Mouse (Mus musculus) gonadal fat pad, adult 2 months (tissue): ENCODE measurements around the gene Gstm5. TPM values are rescaled to one million over a fixed set of nuclear protein-coding genes. Genes with fewer than 3 reads are reported as not detected.
"Not testable (repeated sequence)": the region's sequence is repeated elsewhere in the genome, so short reads cannot be mapped to it uniquely, and the experiment has no call there.

Experiments
- DNase-seq: peaks from one replicate; pipeline ENCODE4 v3.0.0-alpha.2; 2012; ENCODE audit warnings: low read depth
- polyA plus RNA-seq: library from polyadenylated mRNA; depleted of rRNA; stranded (reverse); fragments of >200 nt; gene quantifications from 2 replicates; pipeline ENCODE4 v1.2.3, GENCODE M21; 2012; rRNA removed

Gene Gstm5
- 163 and 175 TPM in 2 replicates for polyA plus RNA-seq

- no peak for DNase-seq
Observed at GRCm38 (mm10) chr3:107895720-107896569, at the start of gene Gstm5. Gstm5 (plus strand) TSS chr3:107895821.

DNA sequence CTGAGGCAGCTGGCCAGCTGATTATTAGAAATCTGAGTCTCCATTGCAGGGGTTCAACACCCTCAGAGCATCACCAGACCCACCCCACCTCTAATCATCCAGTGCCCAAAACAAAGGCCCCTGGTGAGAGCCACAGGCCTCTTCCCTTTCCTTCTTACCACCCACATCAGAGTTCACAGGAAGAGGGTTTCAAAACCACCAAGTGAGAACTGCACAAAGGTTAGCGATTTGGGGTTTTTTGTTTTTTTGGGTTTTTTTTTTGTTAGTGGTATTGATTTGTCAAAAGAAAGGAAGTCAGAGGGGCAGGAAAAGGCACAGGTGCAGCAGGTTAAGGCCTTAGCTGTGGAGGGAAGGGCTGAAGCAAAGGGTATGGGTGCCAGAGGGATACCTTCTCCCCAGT lies 49.4 kb upstream of the Gstm5 start:
- DNase-seq, result no peak

DNA sequence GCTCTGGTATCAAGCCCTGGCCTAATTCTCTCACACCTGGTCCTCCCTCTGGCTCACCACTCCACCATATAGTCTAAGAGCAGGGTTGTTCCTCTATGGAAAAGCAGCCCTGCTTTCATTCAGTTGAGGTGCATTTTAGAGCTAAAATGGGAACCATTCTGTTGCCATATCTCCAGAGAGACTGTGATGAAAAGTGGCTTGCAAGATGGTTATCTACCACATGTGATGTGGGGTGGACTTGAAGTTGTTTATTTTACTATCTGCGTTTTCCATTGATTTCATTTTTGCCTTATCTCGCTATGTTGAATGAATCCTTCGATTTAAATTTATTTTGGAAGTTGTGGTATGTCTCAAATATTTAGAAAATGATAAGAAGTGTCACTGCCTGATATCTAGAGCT lies 48.8 kb upstream of the Gstm5 start:
- no peak for DNase-seq

GRCm38 (mm10) chr3:107848126-107848525 lies 47.5 kb upstream of the Gstm5 start:
- no peak for DNase-seq

DNA sequence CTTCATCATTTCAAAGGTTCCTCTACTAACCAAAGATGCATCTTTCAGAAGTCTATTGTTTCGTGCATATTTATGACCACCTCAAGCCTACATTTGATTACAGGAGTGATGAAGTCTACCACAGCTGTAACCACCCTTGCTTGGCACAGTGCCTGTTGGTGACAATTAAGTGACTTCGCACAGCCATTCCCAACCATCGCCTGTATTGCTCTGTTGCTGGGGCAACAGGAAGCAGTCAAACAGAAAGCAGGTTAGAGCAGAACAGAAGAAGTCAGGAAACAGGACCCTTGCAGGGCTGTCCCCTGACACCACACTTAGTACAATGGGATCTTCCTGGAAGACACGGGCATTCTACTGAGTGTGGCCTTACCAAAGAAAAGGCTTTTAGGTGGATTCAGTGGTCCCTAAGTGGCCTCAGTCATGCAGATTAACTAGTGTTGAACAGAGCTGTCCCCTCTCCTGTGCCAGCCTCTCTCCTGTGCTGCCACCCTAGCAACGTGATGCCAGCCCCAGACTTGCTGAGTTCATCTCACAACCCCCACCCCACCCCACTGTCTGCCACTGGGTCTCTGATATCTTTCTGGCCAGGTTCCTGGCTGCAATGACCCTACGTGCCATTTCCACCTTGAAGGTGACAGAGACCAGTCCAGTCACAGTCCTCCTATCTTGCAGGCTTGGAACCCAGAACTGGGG lies 46.5 kb upstream of the Gstm5 start:
- DNase-seq, result no peak

GRCm38 (mm10) chr3:107849693-107850031 lies 46.0 kb upstream of the Gstm5 start:
- DNase-seq, result no peak

DNA sequence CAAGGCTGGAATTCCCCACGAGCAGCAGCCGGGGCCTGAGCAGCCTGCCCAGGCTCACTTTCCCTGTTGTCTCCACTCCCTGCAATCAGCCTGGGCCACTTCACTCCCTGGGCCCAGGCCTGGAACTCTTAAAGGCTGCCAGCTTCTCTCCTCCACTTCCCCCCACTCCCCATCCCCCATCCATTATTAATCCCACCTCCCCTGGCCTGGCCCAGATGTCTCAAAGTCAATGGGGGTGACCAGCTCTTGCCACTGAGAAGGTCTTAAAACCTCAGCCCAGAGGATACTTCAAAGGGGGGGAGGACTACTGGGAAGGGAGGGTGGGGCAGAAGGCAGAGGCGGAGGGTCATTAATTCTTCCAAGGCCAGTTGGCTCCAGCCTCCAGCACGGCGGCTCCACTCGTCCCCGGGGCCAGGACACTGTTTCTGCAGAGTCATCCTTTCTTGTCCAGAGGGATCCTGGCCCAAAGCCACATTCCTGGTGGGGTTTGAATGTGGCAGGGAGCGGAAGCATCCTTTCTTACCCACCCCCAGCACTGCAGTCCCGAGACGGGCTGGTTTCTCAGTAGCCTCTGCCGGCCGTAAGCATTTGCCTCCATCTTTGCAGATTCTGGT lies 45.1 kb upstream of the Gstm5 start:
- no peak for DNase-seq

- no peak for DNase-seq
Observed at GRCm38 (mm10) chr3:107852786-107853185, 42.8 kb upstream of the Gstm5 start.

DNA sequence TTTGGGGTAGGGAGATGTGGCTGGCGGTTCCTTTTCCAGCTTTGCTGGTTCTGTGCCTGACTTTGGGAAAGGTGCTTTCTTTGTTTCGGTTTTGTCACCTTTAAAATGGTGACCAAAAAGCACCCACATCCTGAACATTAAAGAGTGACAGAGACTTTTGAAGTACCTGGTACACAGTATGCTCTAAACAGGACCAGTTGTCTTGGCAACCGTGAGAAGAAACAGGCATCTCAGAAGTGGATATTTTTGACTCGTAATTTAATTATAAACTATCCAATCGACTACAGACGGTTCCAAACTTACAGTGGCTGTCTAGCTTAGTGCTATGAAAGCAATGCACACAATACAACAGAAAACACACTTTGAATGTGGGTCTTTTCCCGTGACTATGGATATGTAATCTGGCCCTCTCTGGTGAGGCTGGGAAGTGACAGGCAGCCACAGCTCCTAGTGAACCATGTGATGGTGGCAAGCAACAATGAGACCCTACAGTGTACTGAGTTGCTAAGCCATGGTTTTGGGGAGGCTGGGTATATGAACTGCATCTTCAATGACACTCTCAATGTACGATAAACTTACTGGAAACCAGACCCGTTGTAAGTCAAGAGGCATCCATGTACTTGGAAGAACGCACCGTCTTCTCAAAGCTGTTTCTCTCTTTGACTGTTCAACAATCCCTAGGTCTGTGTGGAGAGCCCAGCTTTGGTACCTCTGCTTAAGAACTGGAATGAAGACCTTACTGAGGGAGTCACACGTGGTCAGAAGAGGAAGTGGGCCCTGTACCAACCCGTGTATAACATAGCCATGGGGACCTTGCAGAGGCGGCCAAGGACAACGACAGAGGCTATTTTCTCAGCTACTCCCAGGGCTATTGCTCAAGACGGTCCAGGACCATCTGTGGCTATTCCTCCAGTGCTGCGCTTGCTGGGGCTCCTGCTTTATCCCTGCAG lies 42.1 kb upstream of the Gstm5 start:
- no peak for DNase-seq

DNA sequence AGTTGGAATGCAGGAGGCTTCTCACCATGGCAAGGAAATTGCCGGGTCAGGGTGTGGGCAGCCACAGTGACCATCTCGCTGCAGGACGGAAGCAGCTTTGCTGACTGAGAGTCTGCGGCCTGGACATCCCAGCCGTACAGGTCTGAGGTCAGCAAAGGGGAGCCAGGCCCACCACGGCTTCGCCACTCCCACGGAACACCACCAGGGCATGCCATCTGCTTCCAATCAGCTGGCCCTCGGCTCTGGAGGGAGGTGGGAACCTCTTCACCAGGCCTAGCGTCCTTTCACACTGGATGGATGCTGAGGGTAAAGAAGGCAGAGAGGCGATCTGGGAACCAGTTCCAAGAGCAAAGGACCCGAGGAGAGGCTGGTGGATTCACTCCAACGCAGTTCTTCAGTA lies 40.3 kb upstream of the Gstm5 start:
- no peak for DNase-seq

DNA sequence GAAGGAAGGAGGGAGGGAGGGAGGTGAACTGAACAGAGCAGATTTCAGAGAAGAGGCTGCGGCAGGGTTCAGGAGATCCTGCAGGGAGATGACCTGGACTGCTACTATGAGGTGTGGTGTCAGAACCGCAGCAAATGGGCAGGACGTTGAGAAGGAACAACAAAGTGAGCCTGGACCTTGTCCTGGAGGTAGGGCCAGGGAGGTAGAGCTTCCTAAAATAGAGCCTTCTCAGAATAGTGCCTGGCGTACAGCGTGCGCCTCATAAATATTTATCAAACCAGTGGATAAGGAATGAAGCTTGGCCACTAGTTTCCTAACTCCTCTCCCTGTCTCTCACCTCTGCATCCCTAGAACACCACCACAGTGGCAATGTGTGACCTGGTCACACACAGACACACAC lies 38.0 kb upstream of the Gstm5 start:
- no peak for DNase-seq

DNA sequence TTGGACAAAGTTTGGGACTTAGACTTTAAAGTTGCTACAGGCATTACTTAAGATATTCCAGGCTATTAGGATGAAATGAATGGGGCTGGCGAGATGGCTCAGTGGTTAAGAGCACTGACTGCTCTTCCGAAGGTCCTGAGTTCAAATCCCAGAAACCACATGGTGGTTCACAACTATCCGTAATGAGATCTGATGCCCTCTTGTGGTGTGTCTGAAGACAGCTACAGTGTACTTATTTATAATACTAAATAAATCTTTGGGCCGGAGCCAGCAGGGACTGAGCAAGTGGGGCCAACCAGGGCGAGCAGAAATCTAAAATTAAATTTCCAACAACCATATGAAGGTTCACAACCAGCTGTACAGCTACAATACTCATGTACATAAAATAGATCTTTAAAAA lies 34.1 kb upstream of the Gstm5 start:
- DNase-seq, result not testable (repeated sequence)

DNA sequence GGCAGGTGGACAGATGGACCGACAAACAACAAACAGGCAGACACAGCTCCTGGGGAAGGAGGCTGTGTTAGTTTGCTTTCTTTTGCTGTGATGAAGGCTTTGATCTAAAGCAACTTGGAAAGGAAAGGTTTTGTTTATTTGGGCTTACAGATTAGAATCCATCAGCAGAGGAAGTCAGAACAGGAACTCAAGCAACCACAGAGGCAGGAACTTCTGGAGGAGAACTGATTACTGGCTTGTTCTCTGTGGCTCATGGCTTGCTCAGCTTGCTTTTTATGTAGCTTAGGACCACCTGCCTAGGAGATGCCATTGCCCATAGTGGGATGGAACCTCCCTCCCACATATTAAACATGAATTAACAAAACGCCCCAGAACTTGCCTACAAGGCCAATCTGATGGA lies 33.1 kb upstream of the Gstm5 start:
- no peak for DNase-seq

- DNase-seq, result no peak
Observed at GRCm38 (mm10) chr3:107863471-107863870, 32.1 kb upstream of the Gstm5 start.

DNA sequence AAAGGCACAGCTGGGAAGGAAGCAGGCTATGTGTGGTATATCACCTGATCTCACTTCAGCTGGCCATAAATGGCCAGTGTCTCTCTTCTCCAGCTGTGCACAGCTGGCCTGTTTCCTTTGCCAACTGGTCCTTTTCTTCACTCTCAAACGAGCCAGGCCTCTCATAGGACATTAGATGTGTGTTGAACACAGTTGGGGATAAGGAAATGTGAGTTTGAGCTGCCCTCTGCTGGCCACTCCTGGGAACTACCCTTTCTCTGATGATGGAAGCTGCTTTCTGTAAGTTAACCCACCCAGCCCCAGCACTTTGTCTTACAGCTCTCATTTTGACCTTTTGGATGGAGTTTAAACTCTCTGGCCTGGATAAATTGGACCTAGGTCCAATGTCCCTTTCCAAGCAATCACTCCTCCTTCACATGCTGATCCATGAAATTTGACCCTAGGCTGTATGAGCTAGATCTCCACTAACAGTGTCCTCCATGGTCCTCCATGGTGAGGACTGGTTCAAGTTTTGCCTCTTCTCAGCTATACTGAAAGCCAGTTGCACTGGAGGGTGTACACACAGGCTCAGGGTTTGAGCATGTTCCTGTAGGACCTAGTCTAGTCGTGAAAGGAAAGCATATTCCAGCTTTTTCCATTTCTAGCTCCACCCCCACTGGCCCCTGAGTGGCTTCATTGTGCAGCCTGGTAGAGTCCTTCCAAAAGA lies 31.6 kb upstream of the Gstm5 start:
- DNase-seq, result no peak

GRCm38 (mm10) chr3:107865364-107866091 lies 30.1 kb upstream of the Gstm5 start:
- no peak for DNase-seq

GRCm38 (mm10) chr3:107867086-107867485 lies 28.5 kb upstream of the Gstm5 start:
- no peak for DNase-seq

- no peak for DNase-seq
Observed at GRCm38 (mm10) chr3:107868452-107868851, 27.2 kb upstream of the Gstm5 start.

DNA sequence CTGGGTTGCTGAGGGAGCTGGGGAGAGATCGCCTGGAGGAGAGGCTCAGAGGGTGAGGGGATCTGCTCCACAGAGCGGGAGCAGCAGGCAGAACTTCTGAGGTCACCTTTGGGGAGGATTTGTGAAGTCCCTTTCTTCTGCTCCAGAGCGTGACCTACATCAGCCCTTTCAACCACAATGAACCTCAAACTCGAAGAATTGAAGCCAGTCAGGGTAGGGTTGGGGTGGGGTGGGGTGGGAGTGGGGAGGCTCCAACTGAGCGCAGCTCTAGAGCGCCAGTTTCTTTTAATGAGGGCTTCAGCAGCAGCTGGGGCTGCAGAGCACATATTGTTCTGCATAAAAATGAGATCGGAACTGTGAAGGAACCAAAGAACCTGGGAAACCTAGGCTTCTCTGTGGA lies 26.5 kb upstream of the Gstm5 start:
- no peak for DNase-seq

GRCm38 (mm10) chr3:107869925-107870324 lies 25.7 kb upstream of the Gstm5 start:
- no peak for DNase-seq
